Mouse (Mus musculus): ENCODE measurements at regions not wholly inside any gene's neighbourhood (a gene's known extent, or its start where the extent isn't known, plus 50 kb on each side); places are given as distances from the start of the nearest gene placed in this dataset.

DNA sequence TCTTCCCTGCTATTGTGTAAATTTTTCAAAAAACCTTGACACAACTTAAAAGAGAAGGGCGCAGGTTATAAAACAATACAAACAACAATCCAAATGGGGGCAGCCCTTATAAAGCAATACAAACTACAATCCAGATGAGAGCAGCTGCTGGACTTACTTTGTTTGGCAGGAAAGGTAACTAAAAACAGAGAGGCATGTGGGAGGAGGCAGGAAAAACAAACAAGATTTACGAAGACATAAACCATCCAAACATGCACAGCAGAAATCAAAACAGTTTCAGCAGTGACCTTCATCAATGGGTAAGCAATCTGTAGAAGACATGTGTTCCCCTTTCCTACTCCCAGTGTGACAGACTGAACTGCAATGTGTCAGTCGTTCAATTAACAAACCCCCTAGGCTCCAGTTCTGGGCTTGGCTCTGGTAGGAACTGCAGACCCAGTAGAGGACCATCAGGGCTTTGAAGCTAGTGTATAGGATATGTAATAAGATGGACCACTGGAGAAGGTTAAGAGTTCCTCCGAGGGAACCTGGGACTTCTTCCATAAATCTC is 62.9 kb upstream of the Col1a2 start:
- H3K4me2 ChIP-seq (replicated peaks) = no peak overlapping the region
- H3K4me3 ChIP-seq = no peak overlapping the region
- whole genome bisulfite sequencing = 79% methylated on average over 4 of the region's 4 CpGs
- H3K27me3 ChIP-seq = no peaks in the 10 kb centered on the region
- H3K36me3 ChIP-seq = no peaks in the 10 kb centered on the region
- ATAC-seq (replicated peaks) = no peak
- no peaks in the 10 kb centered on the region for H3K9me3 ChIP-seq
- H3K27ac ChIP-seq (replicated peaks) = no peak overlapping the region
- H3K9ac ChIP-seq (replicated peaks) = no peak overlapping the region
- 0 out of 2 replicates have a peak, but pooled peaks cover 3% of the 10 kb centered on the region for H3K4me1 ChIP-seq

DNA sequence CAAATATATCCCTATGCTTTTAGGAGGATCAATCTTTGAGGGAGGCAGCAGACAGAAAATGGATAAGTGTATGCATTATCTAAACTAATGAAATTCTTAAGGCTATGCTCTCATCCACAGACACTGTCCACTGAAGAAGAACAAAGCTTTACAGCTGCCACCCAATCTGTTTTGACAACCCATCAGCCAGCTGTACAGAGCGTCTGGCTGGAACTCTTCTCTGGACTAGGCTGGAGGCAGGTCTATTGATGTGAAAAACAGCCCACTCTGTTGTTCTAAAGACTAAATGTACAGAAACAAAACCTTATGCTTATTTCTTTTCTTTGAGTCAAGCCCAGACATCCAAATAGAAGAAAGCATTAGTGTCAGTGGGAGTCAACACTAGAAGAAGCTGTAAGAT is 58.7 kb upstream of the Col1a2 start:
- ATAC-seq (replicated peaks) = no peak
- 0 out of 2 replicates have a peak, but pooled peaks cover 3% of the 10 kb centered on the region for H3K4me1 ChIP-seq
- no peaks in the 10 kb centered on the region for H3K36me3 ChIP-seq
- H3K27ac ChIP-seq (replicated peaks) = no peak overlapping the region
- 31% methylated on average over 1 of the region's 1 CpGs for WGBS
- no peaks in the 10 kb centered on the region for H3K9me3 ChIP-seq
- H3K9ac ChIP-seq (replicated peaks) = no peak overlapping the region
- H3K4me2 ChIP-seq (replicated peaks) = no peak overlapping the region
- no peaks in the 10 kb centered on the region for H3K27me3 ChIP-seq
- no peak overlapping the region for H3K4me3 ChIP-seq

- Histone ChIP-seq H3K27ac (replicated peaks) (no peak overlapping the region), H3K27me3 (no peaks in the 10 kb centered on the region), H3K4me3 (no peak overlapping the region), H3K4me1 (no peaks in the 10 kb centered on the region), H3K36me3 (no peaks in the 10 kb centered on the region), H3K9me3 (no peaks in the 10 kb centered on the region), H3K9ac (replicated peaks) (no peak overlapping the region), H3K4me2 (replicated peaks) (no peak overlapping the region)
- ATAC-seq (replicated peaks) = no peak
- 92% methylated on average over 2 of the region's 2 CpGs for WGBS
Measured at GRCm38 (mm10) chr6:4451227-4451626, 53.4 kb upstream of the Col1a2 start.

Measured in forebrain, embryonic 15.5 days (tissue).